Mouse (Mus musculus): ENCODE measurements at regions not wholly inside any gene's neighbourhood (a gene's known extent, or its start where the extent isn't known, plus 50 kb on each side); places are given as distances from the start of the nearest gene placed in this dataset.

- no peak for ATAC-seq (ENCODE audit: low FRiP score)
- H3K27me3 ChIP-seq (ENCODE audit: control insufficient read depth, insufficient read depth, low read length), result no peaks in the 10 kb centered on the region
- H3K4me1 ChIP-seq (replicated peaks; ENCODE audit: control insufficient read depth, insufficient read depth, low read length), result no peaks in the 10 kb centered on the region
- H3K27ac ChIP-seq, result no peak overlapping the region
- H3K4me2 ChIP-seq (replicated peaks), result no peak overlapping the region
- H3K36me3 ChIP-seq (replicated peaks; ENCODE audit: control insufficient read depth, insufficient read depth), result no peaks in the 10 kb centered on the region
- H3K9ac ChIP-seq, result no peak overlapping the region
- no peak for DNase-seq (ENCODE audit: low spot score)
- H3K4me3 ChIP-seq (replicated peaks; ENCODE audit: low read length), result no peak overlapping the region
- whole genome bisulfite sequencing, result 82% methylated on average over 16 of the region's 16 CpGs
- no peaks in the 10 kb centered on the region for H3K9me3 ChIP-seq (ENCODE audit: control insufficient read depth, low read length)
Measured at GRCm38 (mm10) chr14:46247491-46248484, 131.4 kb upstream of the Gm15217 start.

GRCm38 (mm10) chr14:46249141-46249540 is 130.1 kb upstream of the Gm15217 start:
- no peak overlapping the region for H3K4me2 ChIP-seq (replicated peaks)
- no peak overlapping the region for H3K9ac ChIP-seq
- ATAC-seq (ENCODE audit: low FRiP score), result no peak
- H3K4me1 ChIP-seq (replicated peaks; ENCODE audit: control insufficient read depth, insufficient read depth, low read length), result no peaks in the 10 kb centered on the region
- H3K27ac ChIP-seq, result no peak overlapping the region
- no peak overlapping the region for H3K4me3 ChIP-seq (replicated peaks; ENCODE audit: low read length)
- DNase-seq (ENCODE audit: low spot score), result no peak
- H3K9me3 ChIP-seq (ENCODE audit: control insufficient read depth, low read length), result no peaks in the 10 kb centered on the region
- no peaks in the 10 kb centered on the region for H3K36me3 ChIP-seq (replicated peaks; ENCODE audit: control insufficient read depth, insufficient read depth)
- 71% methylated on average over 3 of the region's 3 CpGs for WGBS
- H3K27me3 ChIP-seq (ENCODE audit: control insufficient read depth, insufficient read depth, low read length), result no peaks in the 10 kb centered on the region

GRCm38 (mm10) chr14:46255261-46255660 is 124.0 kb upstream of the Gm15217 start:
- H3K27me3 ChIP-seq (ENCODE audit: control insufficient read depth, insufficient read depth, low read length), result no peaks in the 10 kb centered on the region
- H3K9ac ChIP-seq, result no peak overlapping the region
- no peak overlapping the region for H3K4me3 ChIP-seq (replicated peaks; ENCODE audit: low read length)
- H3K36me3 ChIP-seq (replicated peaks; ENCODE audit: control insufficient read depth, insufficient read depth), result no peaks in the 10 kb centered on the region
- WGBS, result 74% methylated on average over 3 of the region's 3 CpGs
- no peak overlapping the region for H3K4me2 ChIP-seq (replicated peaks)
- no peaks in the 10 kb centered on the region for H3K4me1 ChIP-seq (replicated peaks; ENCODE audit: control insufficient read depth, insufficient read depth, low read length)
- DNase-seq (ENCODE audit: low spot score) (no peak), ATAC-seq (ENCODE audit: low FRiP score) (no peak)
- no peaks in the 10 kb centered on the region for H3K9me3 ChIP-seq (ENCODE audit: control insufficient read depth, low read length)
- H3K27ac ChIP-seq, result no peak overlapping the region

GRCm38 (mm10) chr14:46256336-46256735 is 122.9 kb upstream of the Gm15217 start:
- no peaks in the 10 kb centered on the region for H3K36me3 ChIP-seq (replicated peaks; ENCODE audit: control insufficient read depth, insufficient read depth)
- H3K4me1 ChIP-seq (replicated peaks; ENCODE audit: control insufficient read depth, insufficient read depth, low read length), result no peaks in the 10 kb centered on the region
- no peak for ATAC-seq (ENCODE audit: low FRiP score)
- no peaks in the 10 kb centered on the region for H3K27me3 ChIP-seq (ENCODE audit: control insufficient read depth, insufficient read depth, low read length)
- no peak for DNase-seq (ENCODE audit: low spot score)
- no peaks in the 10 kb centered on the region for H3K9me3 ChIP-seq (ENCODE audit: control insufficient read depth, low read length)
- no peak overlapping the region for H3K27ac ChIP-seq
- H3K9ac ChIP-seq, result no peak overlapping the region
- WGBS, result 17% methylated on average over 1 of the region's 1 CpGs
- H3K4me3 ChIP-seq (replicated peaks; ENCODE audit: low read length), result no peak overlapping the region
- H3K4me2 ChIP-seq (replicated peaks), result no peak overlapping the region

GRCm38 (mm10) chr14:46257311-46257710 is 121.9 kb upstream of the Gm15217 start:
- H3K36me3 ChIP-seq (replicated peaks; ENCODE audit: control insufficient read depth, insufficient read depth), result no peaks in the 10 kb centered on the region
- H3K4me2 ChIP-seq (replicated peaks), result no peak overlapping the region
- DNase-seq (ENCODE audit: low spot score) (no peak), ATAC-seq (ENCODE audit: low FRiP score) (no peak)
- no peaks in the 10 kb centered on the region for H3K9me3 ChIP-seq (ENCODE audit: control insufficient read depth, low read length)
- no peak overlapping the region for H3K9ac ChIP-seq
- no peak overlapping the region for H3K27ac ChIP-seq
- no peaks in the 10 kb centered on the region for H3K4me1 ChIP-seq (replicated peaks; ENCODE audit: control insufficient read depth, insufficient read depth, low read length)
- 90% methylated on average over 4 of the region's 4 CpGs for WGBS
- no peak overlapping the region for H3K4me3 ChIP-seq (replicated peaks; ENCODE audit: low read length)
- H3K27me3 ChIP-seq (ENCODE audit: control insufficient read depth, insufficient read depth, low read length), result no peaks in the 10 kb centered on the region

GRCm38 (mm10) chr14:46258551-46258950 is 120.7 kb upstream of the Gm15217 start:
- H3K4me2 ChIP-seq (replicated peaks), result no peak overlapping the region

GRCm38 (mm10) chr14:46260291-46260980 is 118.8 kb upstream of the Gm15217 start:
- WGBS, result 75% methylated on average over 4 of the region's 4 CpGs
- H3K4me1 ChIP-seq (replicated peaks; ENCODE audit: control insufficient read depth, insufficient read depth, low read length), result no peaks in the 10 kb centered on the region
- no peaks in the 10 kb centered on the region for H3K36me3 ChIP-seq (replicated peaks; ENCODE audit: control insufficient read depth, insufficient read depth)
- no peak overlapping the region for H3K27ac ChIP-seq
- H3K9me3 ChIP-seq (ENCODE audit: control insufficient read depth, low read length), result no peaks in the 10 kb centered on the region
- DNase-seq (ENCODE audit: low spot score) (no peak), ATAC-seq (ENCODE audit: low FRiP score) (no peak)
- H3K4me2 ChIP-seq (replicated peaks), result no peak overlapping the region
- no peak overlapping the region for H3K4me3 ChIP-seq (replicated peaks; ENCODE audit: low read length)
- H3K27me3 ChIP-seq (ENCODE audit: control insufficient read depth, insufficient read depth, low read length), result no peaks in the 10 kb centered on the region
- no peak overlapping the region for H3K9ac ChIP-seq

More at GRCm38 (mm10) chr14:46258551-46258950, 120.7 kb upstream of the Gm15217 start:
- Histone ChIP-seq H3K9ac (no peak overlapping the region), H3K4me1 (replicated peaks; ENCODE audit: control insufficient read depth, insufficient read depth, low read length) (no peaks in the 10 kb centered on the region), H3K4me3 (replicated peaks; ENCODE audit: low read length) (no peak overlapping the region), H3K27ac (no peak overlapping the region), H3K9me3 (ENCODE audit: control insufficient read depth, low read length) (no peaks in the 10 kb centered on the region), H3K27me3 (ENCODE audit: control insufficient read depth, insufficient read depth, low read length) (no peaks in the 10 kb centered on the region), H3K36me3 (replicated peaks; ENCODE audit: control insufficient read depth, insufficient read depth) (no peaks in the 10 kb centered on the region)
- WGBS, result 87% methylated on average over 7 of the region's 7 CpGs
- ATAC-seq (ENCODE audit: low FRiP score) (no peak), DNase-seq (ENCODE audit: low spot score) (no peak)

GRCm38 (mm10) chr14:46275455-46275854 is 103.8 kb upstream of the Gm15217 start:
- no peak overlapping the region for H3K4me2 ChIP-seq (replicated peaks)
- no peaks in the 10 kb centered on the region for H3K4me1 ChIP-seq (replicated peaks; ENCODE audit: control insufficient read depth, insufficient read depth, low read length)
- 94% methylated on average over 10 of the region's 10 CpGs for WGBS
- ATAC-seq (ENCODE audit: low FRiP score), result no peak
- no peaks in the 10 kb centered on the region for H3K27me3 ChIP-seq (ENCODE audit: control insufficient read depth, insufficient read depth, low read length)
- H3K9ac ChIP-seq, result no peak overlapping the region
- no peaks in the 10 kb centered on the region for H3K9me3 ChIP-seq (ENCODE audit: control insufficient read depth, low read length)
- H3K36me3 ChIP-seq (replicated peaks; ENCODE audit: control insufficient read depth, insufficient read depth), result no peaks in the 10 kb centered on the region
- no peak overlapping the region for H3K27ac ChIP-seq
- DNase-seq (ENCODE audit: low spot score), result no peak
- no peak overlapping the region for H3K4me3 ChIP-seq (replicated peaks; ENCODE audit: low read length)

- H3K9ac ChIP-seq, result no peak overlapping the region
- no peak overlapping the region for H3K4me2 ChIP-seq (replicated peaks)
- H3K4me1 ChIP-seq (replicated peaks; ENCODE audit: control insufficient read depth, insufficient read depth, low read length), result no peaks in the 10 kb centered on the region
- DNase-seq (ENCODE audit: low spot score) (no peak), ATAC-seq (ENCODE audit: low FRiP score) (no peak)
- H3K27me3 ChIP-seq (ENCODE audit: control insufficient read depth, insufficient read depth, low read length), result no peaks in the 10 kb centered on the region
- no peak overlapping the region for H3K27ac ChIP-seq
- H3K36me3 ChIP-seq (replicated peaks; ENCODE audit: control insufficient read depth, insufficient read depth), result no peaks in the 10 kb centered on the region
- WGBS, result 94% methylated on average over 6 of the region's 6 CpGs
- H3K4me3 ChIP-seq (replicated peaks; ENCODE audit: low read length), result no peak overlapping the region
- no peaks in the 10 kb centered on the region for H3K9me3 ChIP-seq (ENCODE audit: control insufficient read depth, low read length)
Measured at GRCm38 (mm10) chr14:46276926-46277831, 102.0 kb upstream of the Gm15217 start.
